Mouse (Mus musculus) thymus, postnatal 36 days (tissue): ENCODE results near the gene Gja3.
"Not testable (repeated sequence)": the region's sequence is repeated elsewhere in the genome, so short reads cannot be mapped to it uniquely, and the experiment has no call there.

Source experiments
- DNase-seq, 2 experiments: peaks; one replicate each; pipeline ENCODE4 v3.0.0; 2022; ENCODE audit warnings: mixed read lengths in 2 of 2

Gene Gja3

GRCm38 (mm10) chr14:57032850-57033249 lies 25.1 kb downstream of the Gja3 start:
- DNase-seq, result no peak

- no peak for DNase-seq
Observed at GRCm38 (mm10) chr14:57018436-57018835, 39.5 kb downstream of the Gja3 start.

GRCm38 (mm10) chr14:57016806-57017205 lies 41.1 kb downstream of the Gja3 start:
- not testable (repeated sequence) for DNase-seq

GRCm38 (mm10) chr14:56988621-56989020 lies 69.3 kb downstream of the Gja3 start:
- no peak for DNase-seq
